Mouse (Mus musculus) liver, adult 2 months (tissue): ENCODE results near the gene Cd200. TPM values are rescaled to one million over a fixed set of nuclear protein-coding genes. Genes with fewer than 3 reads are reported as not detected.
"Not testable (repeated sequence)": the region's sequence is repeated elsewhere in the genome, so short reads cannot be mapped to it uniquely, and the experiment has no call there.

Experiments used
- DNase-seq: peaks from one replicate; pipeline ENCODE4 v3.0.0-alpha.2; 2011; ENCODE audit warnings: low read depth, low spot score; ENCODE audit errors: extremely low read depth
- H3K27ac ChIP-seq: fragments of 200-500 bp; replicated peaks from 2 replicates; pipeline ENCODE4 v1.5.1; 2012; ENCODE audit warnings: low read depth, mild to moderate bottlenecking, control low read depth, inconsistent platforms, low read length; ENCODE audit not compliant: insufficient read depth
- H3K27me3 ChIP-seq: fragments of 200-500 bp; 2 replicates; pipeline ENCODE4 v1.6.1; 2012; ENCODE audit warnings: mild to moderate bottlenecking, moderate library complexity, low read length, inconsistent platforms; ENCODE audit not compliant: control insufficient read depth, insufficient read depth
- H3K36me3 ChIP-seq: fragments of 200-500 bp; 2 replicates; pipeline ENCODE4 v1.6.1; 2012; ENCODE audit warnings: low read length, inconsistent platforms; ENCODE audit not compliant: control insufficient read depth, insufficient read depth
- H3K4me1 ChIP-seq: fragments of 200-500 bp; 2 replicates; pipeline ENCODE4 v1.6.1; 2011; ENCODE audit warnings: low read length; ENCODE audit not compliant: control insufficient read depth, insufficient read depth
- H3K4me3 ChIP-seq: fragments of 200-500 bp; 2 replicates; pipeline ENCODE4 v1.5.1; 2011; ENCODE audit warnings: low read depth, mild to moderate bottlenecking, control low read depth, low read length, moderate library complexity; ENCODE audit not compliant: insufficient read depth
- H3K79me2 ChIP-seq: fragments of 200-500 bp; 2 replicates; pipeline ENCODE4 v1.6.1; 2012; ENCODE audit warnings: inconsistent platforms, mild to moderate bottlenecking, low read length, moderate library complexity; ENCODE audit not compliant: control insufficient read depth, insufficient read depth
- H3K9ac ChIP-seq: fragments of 200-500 bp; 2 replicates; pipeline ENCODE4 v1.6.1; 2012; ENCODE audit warnings: low read depth, mild to moderate bottlenecking, control low read depth, inconsistent platforms, low read length
- CTCF ChIP-seq: fragments of 200-500 bp; IDR thresholded peaks from 2 replicates; pipeline ENCODE4 v1.5.1; 2011; ENCODE audit warnings: low read depth, low read length, control low read depth
- POLR2A ChIP-seq: fragments of 200-500 bp; IDR thresholded peaks from 2 replicates; pipeline ENCODE4 v1.6.1; 2011; ENCODE audit warnings: low read length, control low read depth; ENCODE audit not compliant: insufficient read depth; ENCODE audit errors: extremely low read depth
- WGBS: fragments of 180-500 bp; shearing (Covaris S2); methylation state at CpG from one replicate; pipeline ENCODE4 v1.1.7; 2018; 5-methylcytosine and 5-hydroxymethylcytosine counted together
- polyA plus RNA-seq: library from polyadenylated mRNA; depleted of rRNA; stranded (reverse); fragments of >200 nt; gene quantifications from 2 replicates; pipeline ENCODE4 v1.2.3, GENCODE M21; 2012
- total RNA-seq: library from RNA; depleted of rRNA; stranded (reverse); fragments of >200 nt; gene quantifications from 2 replicates; pipeline ENCODE4 v1.2.3, GENCODE M21; 2014

Cd200 gene
- total and polyA plus RNA-seq, 2 experiments = 0.86 to 1.0 TPM

GRCm38 (mm10) chr16:45365353-45365752, 43.5 kb downstream of the Cd200 start:
- no peak overlapping the region for H3K27ac ChIP-seq
- WGBS = 35% methylated on average over 9 of the region's 9 CpGs
- no peaks in the 10 kb centered on the region for H3K79me2 ChIP-seq
- H3K36me3 ChIP-seq = no peaks in the 10 kb centered on the region
- no peaks in the 10 kb centered on the region for H3K27me3 ChIP-seq
- no peak for TF ChIP-seq POLR2A
- no peak for TF ChIP-seq CTCF
- H3K4me1 ChIP-seq = peaks cover 2% of the 10 kb centered on the region; the same call in 1 of the 2 replicates
- H3K4me3 ChIP-seq = no peak overlapping the region
- peak; percentile 15 for DNase-seq
- H3K9ac ChIP-seq = no peak overlapping the region

- H3K27ac ChIP-seq = no peak overlapping the region
- H3K4me1 ChIP-seq = peaks cover 2% of the 10 kb centered on the region; the same call in 1 of the 2 replicates
- no peak overlapping the region for H3K4me3 ChIP-seq
- no peaks in the 10 kb centered on the region for H3K79me2 ChIP-seq
- H3K27me3 ChIP-seq = no peaks in the 10 kb centered on the region
- TF ChIP-seq CTCF = no peak
- no peak for TF ChIP-seq POLR2A
- WGBS = 98% methylated on average over 1 of the region's 1 CpGs
- H3K36me3 ChIP-seq = no peaks in the 10 kb centered on the region
- no peak for DNase-seq
- no peak overlapping the region for H3K9ac ChIP-seq
Observed at GRCm38 (mm10) chr16:45364627-45365026, 44.2 kb downstream of the Cd200 start.

- H3K79me2 ChIP-seq = no peaks in the 10 kb centered on the region
- H3K27ac ChIP-seq = no peak overlapping the region
- peaks cover 2% of the 10 kb centered on the region; the same call in 1 of the 2 replicates for H3K4me1 ChIP-seq
- 73% methylated on average over 4 of the region's 4 CpGs for WGBS
- no peaks in the 10 kb centered on the region for H3K36me3 ChIP-seq
- no peak for DNase-seq
- no peak overlapping the region for H3K4me3 ChIP-seq
- no peak overlapping the region for H3K9ac ChIP-seq
- TF ChIP-seq POLR2A (no peak), CTCF (no peak)
- no peaks in the 10 kb centered on the region for H3K27me3 ChIP-seq
Observed at GRCm38 (mm10) chr16:45363480-45364045, 45.3 kb downstream of the Cd200 start.

- H3K27ac ChIP-seq = no peak overlapping the region
- no peak for DNase-seq
Observed at GRCm38 (mm10) chr16:45361450-45361849, 47.4 kb downstream of the Cd200 start.

GRCm38 (mm10) chr16:45358441-45358840, 50.4 kb downstream of the Cd200 start:
- not testable (repeated sequence) for H3K27ac ChIP-seq, H3K4me3 ChIP-seq, H3K79me2 ChIP-seq, H3K36me3 ChIP-seq, H3K9ac ChIP-seq, H3K4me1 ChIP-seq, H3K27me3 ChIP-seq, DNase-seq
- 91% methylated on average over 5 of the region's 5 CpGs for WGBS

More at GRCm38 (mm10) chr16:45361450-45361849, 47.4 kb downstream of the Cd200 start:
- peaks cover 2% of the 10 kb centered on the region; the same call in 1 of the 2 replicates for H3K4me1 ChIP-seq
- H3K27me3 ChIP-seq = no peaks in the 10 kb centered on the region
- H3K36me3 ChIP-seq = no peaks in the 10 kb centered on the region
- H3K79me2 ChIP-seq = no peaks in the 10 kb centered on the region
- no peak overlapping the region for H3K4me3 ChIP-seq
- TF ChIP-seq POLR2A (no peak), CTCF (no peak)
- no peak overlapping the region for H3K9ac ChIP-seq

GRCm38 (mm10) chr16:45357134-45357533, 51.7 kb downstream of the Cd200 start:
- WGBS = 94% methylated on average over 1 of the region's 1 CpGs
- no peaks in the 10 kb centered on the region for H3K27me3 ChIP-seq
- H3K79me2 ChIP-seq = no peaks in the 10 kb centered on the region
- no peaks in the 10 kb centered on the region for H3K36me3 ChIP-seq
- no peak overlapping the region for H3K9ac ChIP-seq
- no peak for DNase-seq
- no peak overlapping the region for H3K4me3 ChIP-seq
- no peaks in the 10 kb centered on the region for H3K4me1 ChIP-seq
- H3K27ac ChIP-seq = no peak overlapping the region
- TF ChIP-seq POLR2A (no peak), CTCF (no peak)
